Mouse (Mus musculus): ENCODE results near the gene Foxb2. TPM values are rescaled to one million over a fixed set of nuclear protein-coding genes. Genes with fewer than 3 reads are reported as not detected.

Foxb2 gene
- total RNA-seq, 1 experiment = not detected

GRCm38 (mm10) chr19:16841001-16841400 is 32.6 kb downstream of the Foxb2 start:
- no peak overlapping the region for H3K4me3 ChIP-seq (ENCODE audit: insufficient read depth in 1 of 2, low read depth in 1 of 2, low read length in 2 of 2, poor library complexity in 1 of 2, severe bottlenecking in 1 of 2)
- in situ Hi-C loops (cut with MboI; ENCODE audit: low sequenced_read_pairs in 2 of 2, unreplicated experiment in 2 of 2) = no loop called here
- peaks cover 0 to 2% of the 10 kb centered on the region in 2 experiments; a peak in 1 of 4 replicates for H3K4me1 ChIP-seq (ENCODE audit: control insufficient read depth in 2 of 2, insufficient read depth in 2 of 2, low read length in 2 of 2, poor library complexity in 1 of 2)
- no peak for DNase-seq (ENCODE audit: low read depth, low spot score)
- H3K9ac ChIP-seq (ENCODE audit: insufficient read depth, low read depth, low read length, poor library complexity, severe bottlenecking) = no peak overlapping the region
- no peak overlapping the region for H3K27ac ChIP-seq (ENCODE audit: insufficient read depth, low read depth, low read length, poor library complexity, severe bottlenecking)
- H3K9me3 ChIP-seq (ENCODE audit: control insufficient read depth, insufficient read depth, low read depth, low read length) = no peaks in the 10 kb centered on the region
- H3K36me3 ChIP-seq (ENCODE audit: control insufficient read depth, insufficient read depth, low read length, poor library complexity, severe bottlenecking) = no peaks in the 10 kb centered on the region
- TF ChIP-seq CHD2 (IDR thresholded peaks at IDR 0.05; ENCODE audit: low read depth, low read length) = no peak
- TF ChIP-seq ZC3H11A (IDR thresholded peaks at IDR 0.05; ENCODE audit: borderline replicate concordance, low read depth, low read length) = no peak
- no peak for TF ChIP-seq HCFC1 (IDR thresholded peaks at IDR 0.05; ENCODE audit: borderline replicate concordance, insufficient read depth, low read length)

- DNase-seq (ENCODE audit: low read depth, low spot score) = no peak
Measured at GRCm38 (mm10) chr19:16827657-16828056, 45.9 kb downstream of the Foxb2 start.

GRCm38 (mm10) chr19:16825228-16825627 is 48.4 kb downstream of the Foxb2 start:
- Histone ChIP-seq H3K27ac (ENCODE audit: insufficient read depth, low read depth, low read length, poor library complexity, severe bottlenecking) (no peak overlapping the region), H3K4me3 (ENCODE audit: insufficient read depth in 1 of 2, low read depth in 1 of 2, low read length in 2 of 2, poor library complexity in 1 of 2, severe bottlenecking in 1 of 2) (no peak overlapping the region), H3K4me1 (ENCODE audit: control insufficient read depth in 2 of 2, insufficient read depth in 2 of 2, low read length in 2 of 2, poor library complexity in 1 of 2) (no peaks in the 10 kb centered on the region), H3K9ac (ENCODE audit: insufficient read depth, low read depth, low read length, poor library complexity, severe bottlenecking) (no peak overlapping the region), H3K9me3 (ENCODE audit: control insufficient read depth, insufficient read depth, low read depth, low read length) (no peaks in the 10 kb centered on the region), H3K36me3 (ENCODE audit: control insufficient read depth, insufficient read depth, low read length, poor library complexity, severe bottlenecking) (no peaks in the 10 kb centered on the region)
- TF ChIP-seq HCFC1 (IDR thresholded peaks at IDR 0.05; ENCODE audit: borderline replicate concordance, insufficient read depth, low read length) (no peak), ZNF384 (IDR thresholded peaks at IDR 0.05; ENCODE audit: low read depth, low read length) (no peak), MAFK (IDR thresholded peaks at IDR 0.05; ENCODE audit: insufficient read depth, low read depth, low read length) (no peak), ZC3H11A (IDR thresholded peaks at IDR 0.05; ENCODE audit: borderline replicate concordance, low read depth, low read length) (no peak), CHD2 (IDR thresholded peaks at IDR 0.05; ENCODE audit: low read depth, low read length) (no peak)
- no peak for DNase-seq (ENCODE audit: low read depth, low spot score)
- in situ Hi-C loops (cut with MboI; ENCODE audit: low sequenced_read_pairs in 2 of 2, unreplicated experiment in 2 of 2) = no loop called here

More at GRCm38 (mm10) chr19:16827657-16828056, 45.9 kb downstream of the Foxb2 start:
- H3K4me1 ChIP-seq (ENCODE audit: control insufficient read depth in 2 of 2, insufficient read depth in 2 of 2, low read length in 2 of 2, poor library complexity in 1 of 2) = no peaks in the 10 kb centered on the region
- H3K9me3 ChIP-seq (ENCODE audit: control insufficient read depth, insufficient read depth, low read depth, low read length) = no peaks in the 10 kb centered on the region
- no peak overlapping the region for H3K9ac ChIP-seq (ENCODE audit: insufficient read depth, low read depth, low read length, poor library complexity, severe bottlenecking)
- in situ Hi-C loops (cut with MboI; ENCODE audit: low sequenced_read_pairs in 2 of 2, unreplicated experiment in 2 of 2) = no loop called here
- no peak overlapping the region for H3K27ac ChIP-seq (ENCODE audit: insufficient read depth, low read depth, low read length, poor library complexity, severe bottlenecking)
- H3K4me3 ChIP-seq (ENCODE audit: insufficient read depth in 1 of 2, low read depth in 1 of 2, low read length in 2 of 2, poor library complexity in 1 of 2, severe bottlenecking in 1 of 2) = no peak overlapping the region
- TF ChIP-seq MAFK (IDR thresholded peaks at IDR 0.05; ENCODE audit: insufficient read depth, low read depth, low read length) (no peak), CHD2 (IDR thresholded peaks at IDR 0.05; ENCODE audit: low read depth, low read length) (no peak), ZC3H11A (IDR thresholded peaks at IDR 0.05; ENCODE audit: borderline replicate concordance, low read depth, low read length) (no peak), HCFC1 (IDR thresholded peaks at IDR 0.05; ENCODE audit: borderline replicate concordance, insufficient read depth, low read length) (no peak), ZNF384 (IDR thresholded peaks at IDR 0.05; ENCODE audit: low read depth, low read length) (no peak)
- no peaks in the 10 kb centered on the region for H3K36me3 ChIP-seq (ENCODE audit: control insufficient read depth, insufficient read depth, low read length, poor library complexity, severe bottlenecking)

Other genes starting within 250 kb of the Foxb2 start
- 25.7 and 27.1 TPM in 2 replicates for gene Vps13a, start 92.9 kb downstream of the Foxb2 start, total RNA-seq (2012; rRNA removed)
- 42.0 and 47.9 TPM in 2 replicates for gene Prune2, start 82.3 kb upstream of the Foxb2 start, total RNA-seq (2012; rRNA removed)